Mouse (Mus musculus) MEL (cell line): ENCODE data around the gene Mrps34. TPM values are rescaled to one million over a fixed set of nuclear protein-coding genes. Genes with fewer than 3 reads are reported as not detected.

Experiments used
- DNase-seq: peaks from one replicate; pipeline ENCODE4 v3.0.0; 2011; ENCODE audit warnings: low read depth, low spot score
- H3K27ac ChIP-seq: 2 replicates; pipeline ENCODE4 v1.5.1; 2012; ENCODE audit warnings: low read depth, mild to moderate bottlenecking, control low read depth, low read length, moderate library complexity; ENCODE audit not compliant: control insufficient read depth
- H3K27me3 ChIP-seq, 2 experiments: fragments of 150-350 bp in 1 of 2; sonication (generic) in 1 of 2; 2 replicates each; pipeline ENCODE4 v1.6.1; 2012; ENCODE audit warnings: low read length in 2 of 2, mild to moderate bottlenecking in 2 of 2, improper control_type of control experiment in 1 of 2, moderate library complexity in 1 of 2; ENCODE audit not compliant: insufficient read depth in 2 of 2, control insufficient read depth in 1 of 2
- H3K36me3 ChIP-seq, 2 experiments: 2 replicates each; pipeline ENCODE4 v1.6.1; 2012 to 2014; ENCODE audit warnings: low read length in 2 of 2, improper control_type of control experiment in 1 of 2, inconsistent platforms in 1 of 2, mild to moderate bottlenecking in 1 of 2; ENCODE audit not compliant: insufficient read depth in 2 of 2, control insufficient read depth in 1 of 2
- H3K4me1 ChIP-seq, 2 experiments: fragments of 150-350 bp in 1 of 2; sonication (generic) in 1 of 2; 2 replicates each; pipeline ENCODE4 v1.6.1; 2012; ENCODE audit warnings: low read length in 2 of 2, improper control_type of control experiment in 1 of 2, mild to moderate bottlenecking in 1 of 2; ENCODE audit not compliant: insufficient read depth in 2 of 2, control insufficient read depth in 1 of 2
- H3K4me3 ChIP-seq, 2 experiments: fragments of 150-350 bp in 1 of 2; sonication (generic) in 1 of 2; 2 replicates each; pipeline ENCODE4 v1.5.1; 2012; ENCODE audit warnings: low read depth in 2 of 2, low read length in 2 of 2, mild to moderate bottlenecking in 2 of 2, moderate library complexity in 2 of 2, control low read depth in 1 of 2, improper control_type of control experiment in 1 of 2; ENCODE audit not compliant: control insufficient read depth in 1 of 2, insufficient read depth in 1 of 2
- H3K79me2 ChIP-seq: 2 replicates; pipeline ENCODE4 v1.6.1; 2012; ENCODE audit warnings: mild to moderate bottlenecking, low read length, moderate library complexity; ENCODE audit not compliant: control insufficient read depth, poor library complexity, insufficient read depth
- H3K9ac ChIP-seq: 2 replicates; pipeline ENCODE4 v1.6.1; 2012; ENCODE audit warnings: low read depth, mild to moderate bottlenecking, control low read depth, low read length, moderate library complexity; ENCODE audit not compliant: control insufficient read depth, poor library complexity, severe bottlenecking
- H3K9me3 ChIP-seq: fragments of 150-350 bp; sonication (generic); replicated peaks from 2 replicates; pipeline ENCODE4 v1.6.1; 2012; ENCODE audit warnings: mild to moderate bottlenecking, low read length, improper control_type of control experiment, moderate library complexity; ENCODE audit not compliant: insufficient read depth
- BHLHE40 ChIP-seq: IDR thresholded peaks from 2 replicates; pipeline ENCODE4 v1.6.1; 2012; ENCODE audit warnings: low read depth, mild to moderate bottlenecking, inconsistent platforms, low read length, improper control_type of control experiment, borderline replicate concordance
- E2F4 ChIP-seq: IDR thresholded peaks from 2 replicates; pipeline ENCODE4 v1.6.1; 2011; ENCODE audit warnings: low read depth, low read length, improper control_type of control experiment, borderline replicate concordance
- ELF1 ChIP-seq: IDR thresholded peaks from 2 replicates; pipeline ENCODE4 v1.6.1; 2014; ENCODE audit warnings: low read depth, mild to moderate bottlenecking, inconsistent platforms, low read length, improper control_type of control experiment, moderate library complexity
- EP300 ChIP-seq, 2 experiments: IDR thresholded peaks; 2 replicates each; pipeline ENCODE4 v1.6.1; 2011; ENCODE audit warnings: improper control_type of control experiment in 2 of 2, low read length in 2 of 2, low read depth in 1 of 2, mild to moderate bottlenecking in 1 of 2
- HCFC1 ChIP-seq: IDR thresholded peaks from 2 replicates; pipeline ENCODE4 v1.6.1; 2012; ENCODE audit warnings: low read depth, mild to moderate bottlenecking, inconsistent platforms, low read length, improper control_type of control experiment, moderate library complexity
- KAT2A ChIP-seq: conservative IDR thresholded peaks from 2 replicates; pipeline ENCODE4 v1.6.1; 2012; ENCODE audit warnings: low read depth, low read length, improper control_type of control experiment, inconsistent platforms
- MYC ChIP-seq: IDR thresholded peaks from 2 replicates; pipeline ENCODE4 v1.6.1; 2011; ENCODE audit warnings: low read depth, mild to moderate bottlenecking, low read length, improper control_type of control experiment, moderate library complexity
- NELFE ChIP-seq: IDR thresholded peaks from 2 replicates; pipeline ENCODE4 v1.6.1; 2011; ENCODE audit warnings: low read depth, low read length, improper control_type of control experiment
- POLR2AphosphoS5 ChIP-seq: IDR thresholded peaks from 2 replicates; pipeline ENCODE4 v1.6.1; 2012; ENCODE audit warnings: low read depth, borderline replicate concordance, mild to moderate bottlenecking, inconsistent platforms, low read length, moderate library complexity, mixed read lengths
- RAD21 ChIP-seq: IDR thresholded peaks from 2 replicates; pipeline ENCODE4 v1.6.1; 2011; ENCODE audit warnings: mild to moderate bottlenecking, low read depth, low read length, improper control_type of control experiment
- SMC3 ChIP-seq: IDR thresholded peaks from 2 replicates; pipeline ENCODE4 v1.6.1; 2011; ENCODE audit warnings: low read depth, low read length, improper control_type of control experiment
- TBP ChIP-seq: IDR thresholded peaks from 2 replicates; pipeline ENCODE4 v1.8.0; 2011; ENCODE audit warnings: low read depth, low read length, improper control_type of control experiment
- ZNF384 ChIP-seq: IDR thresholded peaks from 2 replicates; pipeline ENCODE4 v1.6.1; 2012; ENCODE audit warnings: low read depth, mild to moderate bottlenecking, inconsistent platforms, low read length, improper control_type of control experiment
- polyA plus RNA-seq, 2 experiments: library from polyadenylated mRNA; stranded (reverse) in 1 of 2; unstranded in 1 of 2; fragments of >175 nt in 1 of 2; fragments of >200 nt in 1 of 2; gene quantifications; 2 replicates each; pipeline versions ENCODE4 v1.2.1 to v1.2.4; 2012; ENCODE audit warnings: low replicate concordance in 2 of 2, low read depth in 1 of 2; ENCODE audit not compliant: insufficient read length in 2 of 2, insufficient read depth in 1 of 2, missing spikeins in 1 of 2
- total RNA-seq: library from RNA; depleted of rRNA; stranded (reverse); fragments of 300-350 nt; gene quantifications from 2 replicates; pipeline ENCODE4 v1.2.3, GENCODE M21; 2012

The Mrps34 gene
- total and polyA plus RNA-seq, 3 experiments, result 74.8 to 82.0 TPM; not detected in 1

DNA sequence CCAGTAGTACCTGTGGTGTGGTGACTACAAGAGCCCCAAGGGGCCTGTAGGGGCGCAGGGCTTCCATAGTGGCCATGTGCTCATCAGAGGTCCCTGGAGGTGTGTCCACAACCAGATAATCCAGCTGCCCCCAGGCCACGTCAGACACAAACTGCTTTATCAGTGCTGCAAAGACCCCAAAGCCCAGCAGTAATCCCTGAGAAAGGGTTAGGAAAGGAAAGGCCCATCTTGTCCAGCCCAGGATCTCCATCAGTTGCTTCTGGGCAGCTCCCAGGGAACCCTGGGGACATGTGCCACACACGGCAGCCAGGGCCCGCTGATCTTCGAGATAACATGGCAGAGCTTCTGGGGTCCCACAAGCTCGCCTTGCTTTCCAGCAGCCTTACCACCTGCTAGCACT is 10.5 kb upstream of the Mrps34 start:
- Histone ChIP-seq H3K36me3 (peaks cover 0 to 2% of the 10 kb centered on the region in 2 experiments; a peak in 2 of 4 replicates), H3K27me3 (no peaks in the 10 kb centered on the region), H3K4me3 (no peak overlapping the region), H3K9ac (no peak overlapping the region), H3K9me3 (no peaks in the 10 kb centered on the region), H3K4me1 (peaks cover 0 to 14% of the 10 kb centered on the region in 2 experiments; a peak in 1 of 4 replicates), H3K27ac (no peak overlapping the region), H3K79me2 (peaks cover 22% of the 10 kb centered on the region)
- TF ChIP-seq NELFE (no peak), ELF1 (no peak), TBP (no peak), ZNF384 (no peak), SMC3 (no peak), EP300 (IDR thresholded peaks at IDR 0.05; ENCODE audit: low read depth in 1 of 2, low read length in 2 of 2) (no peak), HCFC1 (no peak), E2F4 (no peak), RAD21 (no peak), POLR2AphosphoS5 (no peak)
- no peak for DNase-seq

DNA sequence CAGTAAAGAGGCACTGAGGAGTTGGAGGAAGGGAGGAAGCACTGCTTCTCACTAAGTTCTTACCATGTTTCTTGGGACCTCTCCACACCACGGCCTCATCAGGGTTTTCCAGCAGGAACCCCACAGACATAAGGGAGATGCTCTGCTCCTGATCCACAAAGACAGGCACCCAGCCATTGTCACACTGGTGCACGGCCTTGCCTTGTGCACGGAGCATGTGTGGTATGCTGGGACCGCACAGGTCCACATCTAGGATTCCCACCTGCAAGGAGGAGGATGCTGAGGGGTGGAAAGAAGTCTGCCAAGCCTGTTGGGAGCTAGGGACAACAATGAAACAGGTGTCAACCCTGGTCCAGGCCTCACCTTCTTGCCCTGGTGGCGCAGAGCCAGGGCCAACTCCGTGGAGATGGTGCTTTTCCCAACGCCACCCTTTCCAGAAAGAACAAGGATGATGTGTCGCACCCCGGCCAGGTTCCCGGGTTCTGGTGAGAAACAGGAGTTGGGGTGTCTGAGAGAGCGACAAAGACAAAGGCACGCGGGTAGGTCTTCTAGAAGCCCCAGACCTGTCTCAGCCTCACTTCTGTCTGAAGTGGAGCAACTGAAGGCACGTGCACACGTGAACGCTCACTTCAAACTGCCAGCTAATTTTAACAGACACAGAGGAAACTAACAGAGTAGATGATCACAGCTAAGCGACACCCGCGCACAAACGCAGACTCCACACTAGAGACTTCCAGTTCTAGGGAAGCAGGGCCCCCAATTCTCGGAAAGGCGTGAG is 9.4 kb upstream of the Mrps34 start:
- Histone ChIP-seq H3K36me3 (peaks cover 0 to 2% of the 10 kb centered on the region in 2 experiments; a peak in 2 of 4 replicates), H3K79me2 (peaks cover 22% of the 10 kb centered on the region), H3K4me1 (peaks cover 0 to 14% of the 10 kb centered on the region in 2 experiments; a peak in 1 of 4 replicates), H3K9ac (peak overlapping the region; percentile 80), H3K9me3 (no peaks in the 10 kb centered on the region), H3K27ac (peak overlapping the region; percentile 13), H3K4me3 (peak overlapping the region; percentile 88 to 90), H3K27me3 (no peaks in the 10 kb centered on the region)
- no peak for DNase-seq
- TF ChIP-seq BHLHE40 (peak; percentile 44; the same call in 1 of the 2 replicates), KAT2A (no peak), MYC (peak; percentile 80)
